Mouse (Mus musculus) frontal cortex, adult (tissue): ENCODE measurements around the gene Olfr878.

Experiments
- ATAC-seq: cut with Nextera tagmentation; 2 replicates; pipeline ENCODE4 v1.9.2; 2017; ENCODE audit warnings: mild to moderate bottlenecking, moderate library complexity, mixed read lengths; ENCODE audit not compliant: low TSS enrichment

Olfr878 gene

DNA sequence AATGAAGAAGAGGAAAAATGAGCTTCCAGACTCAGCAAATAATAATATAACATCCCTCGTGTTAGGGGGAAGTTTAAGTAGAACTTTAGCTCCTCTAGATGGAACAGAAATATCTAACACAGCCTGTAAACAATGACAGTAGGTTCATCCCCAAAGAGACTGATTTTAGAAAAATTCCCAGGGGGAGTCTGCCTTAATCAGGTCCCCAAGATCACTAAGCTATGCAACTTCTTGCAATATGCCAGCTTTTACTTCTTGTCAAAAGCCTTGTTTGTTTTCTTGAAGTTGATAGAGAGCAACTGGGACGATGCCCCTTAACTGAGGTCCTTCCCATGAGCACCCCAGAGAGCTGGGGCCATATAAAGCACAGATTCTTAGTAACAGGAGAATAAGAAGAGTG, at the start of gene Olfr878:
Gene Olfr878 (plus strand): TSS at position 301 of the 400 bp plus-strand sequence.
- no peak for ATAC-seq

DNA sequence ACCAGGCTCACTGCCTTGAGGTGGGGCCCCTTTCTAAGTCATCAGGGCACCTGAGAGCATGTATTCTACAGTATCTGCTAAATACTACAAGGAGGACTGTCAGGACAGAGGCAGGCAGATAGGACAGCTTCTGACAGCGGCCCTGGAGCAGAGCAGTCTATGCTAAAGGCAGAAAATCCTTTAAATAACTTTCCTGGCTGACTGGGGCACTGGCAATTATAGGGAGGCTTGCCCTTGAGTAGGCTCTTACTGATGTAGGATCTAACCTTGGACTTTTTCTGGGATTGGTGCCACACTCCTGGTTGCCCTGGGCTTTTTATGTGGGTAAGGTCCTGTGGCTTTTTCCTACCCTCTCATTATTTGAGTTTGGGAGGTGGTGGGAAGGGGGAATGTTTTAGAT, 47.4 kb upstream of the Olfr878 start:
- ATAC-seq, result peak; percentile 53; the same call in 1 of the 2 replicates

DNA sequence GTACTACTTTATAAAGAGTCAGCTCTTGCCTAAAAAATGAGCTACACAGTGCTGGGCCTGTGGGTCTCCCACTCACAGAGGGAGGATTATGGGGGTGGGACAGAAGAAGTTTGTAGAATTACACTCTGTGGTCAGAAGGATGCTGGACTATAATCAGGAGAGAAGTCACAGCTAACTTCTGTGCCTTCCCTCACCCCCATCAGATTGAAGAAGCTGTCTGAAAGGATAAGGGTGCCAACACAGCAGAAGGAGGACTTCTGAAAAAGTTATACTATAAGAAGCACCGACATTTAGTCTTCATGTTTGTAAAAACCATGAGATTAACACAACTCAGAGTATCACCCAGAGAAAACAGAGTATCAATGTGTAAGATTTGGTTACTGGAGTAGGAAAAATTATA, 46.5 kb upstream of the Olfr878 start:
- peak; percentile 77 for ATAC-seq

DNA sequence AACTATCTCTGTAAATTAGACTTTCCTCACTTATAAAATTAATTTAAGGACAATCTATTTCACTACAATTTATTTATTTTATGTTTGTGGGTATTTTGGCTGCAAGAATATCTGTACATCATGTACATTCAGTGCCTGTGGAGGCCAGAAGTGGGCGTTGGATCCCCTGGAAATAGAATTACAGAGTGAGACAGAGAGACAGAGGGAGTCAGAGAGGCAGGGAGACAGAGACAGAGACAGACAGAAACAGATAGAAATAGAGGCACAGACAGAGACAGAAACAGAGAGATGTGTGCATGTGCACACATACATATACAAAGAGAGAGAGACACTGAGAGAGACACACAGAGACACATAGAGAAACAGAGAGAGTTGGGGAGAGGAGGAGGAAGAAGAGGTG, 46.1 kb upstream of the Olfr878 start:
- ATAC-seq, result peak; percentile 54; the same call in 1 of the 2 replicates

DNA sequence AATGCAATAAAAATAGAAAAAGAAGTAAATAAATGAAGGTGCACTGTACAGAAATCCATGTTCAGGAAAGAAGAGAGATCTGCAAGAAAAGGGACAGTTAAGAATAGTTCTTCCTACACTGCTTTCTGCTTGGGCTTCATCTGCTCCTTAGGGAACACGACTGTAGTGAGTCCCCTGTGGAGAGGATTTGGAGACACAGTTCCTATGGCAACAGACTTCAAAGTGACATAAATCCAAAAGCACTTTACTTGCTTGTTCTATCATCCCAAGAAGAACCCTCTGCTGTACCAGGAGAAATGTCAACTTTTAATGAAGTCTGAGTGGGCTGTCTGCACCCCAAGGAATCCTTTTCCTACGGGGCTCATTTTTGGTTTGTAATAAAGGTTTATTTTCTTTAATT, 26.7 kb upstream of the Olfr878 start:
- ATAC-seq, result peak; percentile 99

DNA sequence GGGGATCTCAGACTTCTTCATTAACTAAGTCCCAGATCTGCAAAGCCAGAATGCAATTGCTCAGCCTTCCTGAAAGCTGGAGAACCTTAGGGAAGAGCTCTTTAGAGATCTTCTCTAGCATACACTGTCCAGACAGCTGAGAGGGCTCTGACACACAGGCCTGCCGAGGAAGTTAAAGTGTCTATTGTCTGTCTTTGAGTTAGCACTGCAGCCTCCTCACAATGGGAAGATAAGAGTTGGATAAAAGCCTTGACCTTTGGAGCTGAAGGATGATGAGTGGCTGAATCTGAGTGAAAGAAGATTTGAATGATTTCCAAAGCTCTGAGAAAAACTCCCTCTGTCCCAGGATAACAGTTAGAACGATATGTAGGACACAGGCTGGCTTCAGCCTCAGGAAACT, 21.0 kb upstream of the Olfr878 start, which contains the start of gene Olfr145:
Gene Olfr145 (plus strand): TSS at position 64 of the 400 bp plus-strand sequence.
- ATAC-seq, result no peak

DNA sequence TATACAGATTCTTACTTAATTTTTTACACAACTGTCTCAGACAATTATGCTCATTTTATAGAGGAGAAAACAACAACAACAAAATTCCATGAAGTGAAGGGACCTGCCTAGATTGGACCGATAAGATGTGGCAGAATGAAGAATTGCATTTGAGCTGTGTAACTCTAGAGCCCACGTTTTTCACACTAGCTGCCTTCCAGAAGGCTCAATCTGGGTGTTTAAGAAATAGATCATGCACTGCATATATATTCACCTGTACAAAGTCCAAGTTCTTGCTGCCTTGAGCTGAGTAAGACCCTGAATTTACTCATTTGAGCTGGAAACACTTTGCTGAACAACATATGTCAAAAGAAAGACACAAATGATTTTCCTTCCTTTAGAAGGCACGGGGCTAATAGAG, 12.1 kb upstream of the Olfr878 start:
- ATAC-seq, result peak; percentile 92

DNA sequence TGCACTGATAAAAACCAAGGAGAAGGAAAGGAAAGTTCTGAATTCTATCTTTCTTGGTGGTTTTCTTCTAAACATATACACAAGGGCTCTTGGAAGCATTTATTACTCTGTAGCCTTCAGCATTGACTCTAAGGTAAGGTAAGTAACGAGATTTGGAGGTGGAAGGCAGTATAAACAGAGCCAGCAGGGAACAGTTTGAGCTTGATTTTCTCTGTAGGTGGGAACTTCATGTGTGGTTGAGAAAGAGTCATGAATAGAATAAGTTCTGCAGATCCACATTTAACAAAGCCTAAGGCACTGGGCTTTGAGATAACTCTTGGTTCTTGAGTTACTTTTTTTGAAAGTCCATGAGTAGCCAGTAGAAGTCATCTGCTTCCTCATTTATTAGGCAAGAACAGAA, 378 bp downstream of the Olfr878 start:
- peak; percentile 88 for ATAC-seq

DNA sequence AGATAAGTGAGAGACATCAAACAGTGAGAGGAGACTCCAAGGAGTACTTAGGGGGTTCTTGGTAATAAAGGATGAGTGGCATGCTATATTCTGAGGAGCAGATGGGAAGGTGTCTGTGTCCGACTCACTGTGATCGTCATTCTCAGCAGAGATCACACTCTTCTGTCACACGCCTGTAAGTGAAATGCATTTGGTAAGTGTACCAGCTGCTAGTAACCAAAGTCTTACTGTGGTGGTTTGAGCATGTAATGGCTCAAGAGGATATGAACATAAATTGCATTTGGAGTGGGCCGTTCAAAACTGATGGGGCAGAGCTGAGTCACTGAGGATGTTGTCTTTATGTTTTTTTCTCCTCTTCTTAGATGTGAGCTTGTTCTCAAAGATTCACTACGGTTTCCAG, 6.6 kb downstream of the Olfr878 start:
- ATAC-seq, result peak; percentile 79

DNA sequence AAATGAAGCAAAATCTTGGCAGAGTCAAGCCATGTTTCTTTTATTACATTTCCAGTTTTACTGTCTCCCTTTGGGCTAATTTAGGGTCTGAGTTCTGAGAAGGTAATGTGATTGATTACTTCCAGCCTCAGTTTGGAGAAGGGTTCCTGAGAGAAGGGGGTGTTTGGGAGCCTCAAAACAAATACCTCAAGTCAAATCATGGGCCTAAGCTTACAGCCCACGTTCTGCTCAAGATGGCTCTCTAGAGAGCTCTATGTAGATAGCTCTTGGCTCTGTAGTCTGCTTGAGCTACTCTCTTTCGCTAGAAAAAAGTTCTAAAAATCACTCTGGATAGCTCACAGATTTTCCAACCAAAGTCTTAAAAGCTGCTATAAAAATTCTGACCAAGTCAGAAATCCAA, 7.8 kb downstream of the Olfr878 start:
- no peak for ATAC-seq

DNA sequence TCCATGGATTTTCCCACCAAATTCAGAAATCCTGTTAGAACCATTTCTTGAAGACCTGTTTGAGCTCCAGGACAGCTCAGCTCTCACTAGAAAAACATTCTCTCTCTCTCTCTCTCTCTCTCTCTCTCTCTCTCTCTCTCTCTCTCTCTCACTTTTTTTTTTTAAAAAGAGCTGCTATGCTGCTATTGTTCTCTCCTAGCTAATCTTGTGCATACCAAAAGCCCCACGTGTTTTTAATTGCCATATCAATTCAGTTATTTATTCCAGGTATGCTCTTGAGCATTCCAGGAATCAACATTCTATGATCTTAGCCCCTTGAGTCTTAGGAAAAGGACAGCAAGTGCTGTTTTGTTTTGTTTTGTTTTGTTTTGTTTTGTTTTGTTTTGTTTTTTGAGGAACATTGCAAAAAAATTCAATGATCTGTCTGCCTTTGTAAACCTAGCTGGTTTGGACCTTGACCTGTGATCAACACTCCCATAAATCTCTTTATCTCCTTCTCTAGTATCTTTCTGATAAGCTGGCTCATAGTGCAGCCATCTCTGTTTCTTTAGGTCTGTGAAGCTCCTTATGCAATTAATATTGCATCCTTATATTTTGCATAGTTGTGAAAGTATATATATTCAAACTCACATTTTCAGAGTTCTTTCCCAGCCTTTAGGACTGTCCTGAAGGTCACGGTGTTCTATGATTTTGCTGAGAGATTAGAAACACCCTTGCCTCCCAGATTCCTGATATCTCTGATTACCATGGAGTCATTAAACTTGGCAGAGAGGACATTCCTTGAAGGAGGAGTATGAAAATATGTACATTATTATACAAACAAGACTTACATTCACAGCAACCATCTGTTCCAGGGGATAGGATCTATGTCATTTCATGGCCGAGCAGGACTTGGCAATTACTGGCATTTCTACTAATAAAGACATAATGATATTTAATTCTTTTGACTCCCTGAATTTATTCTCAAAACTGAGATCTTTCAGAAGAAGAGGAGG, 8.7 kb downstream of the Olfr878 start:
- no peak for ATAC-seq

DNA sequence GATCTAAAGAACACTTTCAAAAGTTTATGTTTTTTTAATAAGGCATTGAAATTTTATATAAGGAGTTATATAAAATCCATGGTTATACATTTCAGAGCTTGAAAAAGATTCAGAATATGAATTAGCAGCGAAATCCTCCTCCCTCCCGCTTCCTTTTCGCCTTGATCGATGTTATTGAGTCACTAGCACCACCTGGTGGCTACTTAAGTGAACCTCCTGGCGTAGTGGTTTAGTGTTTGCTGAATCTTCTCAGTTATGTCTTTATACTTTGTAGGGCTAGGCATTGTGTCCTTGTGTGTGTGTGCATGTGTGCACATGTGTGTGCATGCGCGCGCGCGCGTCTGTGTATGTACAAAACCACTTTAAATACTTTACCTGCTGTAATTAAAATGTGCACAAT, 14.9 kb downstream of the Olfr878 start:
- ATAC-seq, result peak; percentile 86

DNA sequence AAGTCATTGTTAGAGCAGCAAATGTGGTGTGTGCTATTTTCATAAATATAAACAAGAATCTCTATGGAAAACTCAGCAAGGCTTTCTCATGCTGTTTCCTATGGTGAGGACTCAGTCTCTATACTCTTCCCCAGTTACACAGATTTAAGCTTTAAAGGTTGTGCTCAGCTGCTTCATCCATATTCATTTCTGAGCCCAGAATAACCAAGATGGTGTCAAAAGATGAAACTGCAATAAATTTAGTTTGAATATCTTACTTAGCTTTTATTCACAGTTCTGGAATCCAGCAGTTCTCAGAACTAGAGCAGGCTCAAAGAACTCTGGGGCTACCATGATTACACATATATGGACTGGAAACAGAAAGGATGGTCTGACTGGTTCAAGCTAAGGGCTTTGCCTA, 16.5 kb downstream of the Olfr878 start:
- ATAC-seq, result peak; percentile 89

DNA sequence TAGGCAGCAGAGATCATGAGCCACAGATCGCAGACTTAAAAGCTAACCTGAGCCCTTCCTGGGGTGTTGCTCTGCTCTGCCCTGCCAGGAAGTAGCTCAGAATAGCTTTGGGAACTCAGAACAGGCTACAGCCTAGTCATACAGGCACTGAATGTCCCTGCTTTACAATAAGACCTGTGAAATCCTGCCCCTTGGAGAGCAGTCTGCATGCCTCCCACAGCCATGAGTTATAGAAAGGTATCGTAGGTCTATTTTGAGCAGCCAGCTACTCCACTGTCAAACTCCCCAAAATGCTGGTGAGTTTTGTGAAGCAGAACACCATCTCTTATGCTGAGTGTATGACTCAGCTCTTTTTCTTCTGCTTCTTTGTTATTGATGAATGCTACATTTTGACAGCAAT, 23.5 kb downstream of the Olfr878 start:
- ATAC-seq, result peak; percentile 99
